Mouse (Mus musculus) stomach, postnatal 0 days (tissue): ENCODE measurements at regions not wholly inside any gene's neighbourhood (a gene's known extent, or its start where the extent isn't known, plus 50 kb on each side); places are given as distances from the start of the nearest gene placed in this dataset.

Source experiments
- ATAC-seq: fragments of 200-750 bp; cut with Nextera tagmentation; 2 replicates; pipeline ENCODE4 v1.8.0; 2017; ENCODE audit not compliant: low FRiP score, low TSS enrichment
- DNase-seq: peaks from one replicate; pipeline ENCODE4 v3.0.0-alpha.2; 2016; ENCODE audit warnings: low spot score
- H3K27ac ChIP-seq: fragments of 300-500 bp; sonication (generic); replicated peaks from 2 replicates; pipeline ENCODE4 v1.5.1; 2014; ENCODE audit warnings: mild to moderate bottlenecking, control low read depth
- H3K27me3 ChIP-seq: fragments of 300-500 bp; sonication (generic); 2 replicates; pipeline ENCODE4 v1.6.1; 2014; ENCODE audit warnings: low read length; ENCODE audit not compliant: control insufficient read depth, insufficient read depth
- H3K36me3 ChIP-seq: fragments of 300-500 bp; sonication (generic); 2 replicates; pipeline ENCODE4 v1.6.1; 2014; ENCODE audit warnings: low read length, mixed read lengths; ENCODE audit not compliant: control insufficient read depth, insufficient read depth
- H3K4me1 ChIP-seq: fragments of 300-500 bp; sonication (generic); replicated peaks from 2 replicates; pipeline ENCODE4 v1.6.1; 2014; ENCODE audit warnings: antibody characterized with exemption; ENCODE audit not compliant: control insufficient read depth, insufficient read depth
- H3K4me2 ChIP-seq: fragments of 300-500 bp; sonication (generic); replicated peaks from 2 replicates; pipeline ENCODE4 v1.6.1; 2014; ENCODE audit warnings: low read depth, mild to moderate bottlenecking, control low read depth, moderate library complexity
- H3K4me3 ChIP-seq: fragments of 300-500 bp; sonication (generic); 2 replicates; pipeline ENCODE4 v1.5.1; 2014; ENCODE audit warnings: low read depth, low read length, control low read depth
- H3K9ac ChIP-seq: fragments of 300-500 bp; sonication (generic); 2 replicates; pipeline ENCODE4 v1.6.1; 2014; ENCODE audit warnings: mild to moderate bottlenecking, low read length, control low read depth, mixed read lengths
- H3K9me3 ChIP-seq: fragments of 300-500 bp; sonication (generic); 2 replicates; pipeline ENCODE4 v1.6.1; 2016; ENCODE audit warnings: low read length; ENCODE audit not compliant: control insufficient read depth
- CTCF ChIP-seq: IDR thresholded peaks from 2 replicates; pipeline ENCODE4 v1.5.1; 2016; ENCODE audit warnings: antibody characterized with exemption, low read depth, mild to moderate bottlenecking, moderate library complexity
- EP300 ChIP-seq: optimal IDR thresholded peaks from 2 replicates; pipeline ENCODE3; 2016; ENCODE audit warnings: antibody characterized with exemption
- WGBS: fragments of 180-500 bp; shearing (Covaris S2); extraction: QIAGEN DNeasy Blood & Tissue Kit; methylation state at CpG from one replicate; pipeline ENCODE4 v1.1.7; 2014; 5-methylcytosine and 5-hydroxymethylcytosine counted together

DNA sequence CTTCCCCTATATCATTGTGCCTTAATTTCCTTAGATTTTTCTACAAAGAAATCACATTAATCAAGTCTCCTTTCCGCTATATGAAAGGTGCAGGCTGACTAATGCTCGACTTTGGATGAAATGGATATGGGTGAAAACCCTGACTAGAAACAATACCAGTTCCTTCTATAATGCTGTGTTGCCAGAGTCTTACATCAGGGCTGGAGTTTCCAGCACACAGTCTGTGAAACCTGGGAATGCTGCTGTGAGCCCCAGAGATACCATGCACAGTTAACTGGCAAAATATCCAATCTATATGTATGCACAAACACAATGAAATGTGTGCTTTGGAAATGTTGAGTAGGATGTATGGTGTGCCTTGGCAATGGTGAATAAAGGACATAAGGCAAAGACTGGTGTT lies 75.5 kb downstream of the Mterf1b start:
- Histone ChIP-seq H3K27ac (no peak overlapping the region), H3K36me3 (no peaks in the 10 kb centered on the region), H3K4me3 (no peak overlapping the region), H3K27me3 (no peaks in the 10 kb centered on the region), H3K4me1 (no peaks in the 10 kb centered on the region), H3K4me2 (no peak overlapping the region), H3K9me3 (no peaks in the 10 kb centered on the region), H3K9ac (no peak overlapping the region)
- 66% methylated on average over 2 of the region's 2 CpGs for WGBS
- DNase-seq (no peak), ATAC-seq (no peak)
- TF ChIP-seq EP300 (no peak), CTCF (no peak)

DNA sequence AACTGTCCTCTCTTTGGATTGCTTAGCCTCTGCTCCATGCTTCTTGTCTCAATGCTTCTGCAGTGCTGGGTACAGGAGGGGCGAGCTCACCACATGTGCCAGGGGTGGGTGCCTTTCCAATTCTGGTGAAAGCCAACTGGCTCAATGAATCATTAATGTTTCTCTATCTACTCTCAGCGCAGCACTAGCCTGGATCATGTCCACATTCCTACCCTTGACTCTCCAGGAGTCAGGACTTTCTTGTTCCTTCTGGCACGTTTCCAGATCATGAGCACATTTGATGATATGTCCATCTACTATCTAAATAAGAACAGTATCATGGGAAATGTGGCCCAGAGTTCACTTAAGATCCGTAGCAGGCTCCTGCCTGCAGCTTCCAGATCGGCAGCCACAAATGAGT lies 80.8 kb downstream of the Mterf1b start:
- H3K4me2 ChIP-seq = no peak overlapping the region
- DNase-seq (peak; percentile 18), ATAC-seq (peak; percentile 57; the same call in 1 of the 2 replicates)
- H3K9ac ChIP-seq = no peak overlapping the region
- H3K4me3 ChIP-seq = no peak overlapping the region
- 0 out of 2 replicates have a peak, but pooled peaks cover 2% of the 10 kb centered on the region for H3K4me1 ChIP-seq
- TF ChIP-seq CTCF = no peak
- TF ChIP-seq EP300 = no peak
- no peaks in the 10 kb centered on the region for H3K27me3 ChIP-seq
- H3K9me3 ChIP-seq = no peaks in the 10 kb centered on the region
- H3K36me3 ChIP-seq = no peaks in the 10 kb centered on the region
- 43% methylated on average over 5 of the region's 5 CpGs for WGBS
- no peak overlapping the region for H3K27ac ChIP-seq

DNA sequence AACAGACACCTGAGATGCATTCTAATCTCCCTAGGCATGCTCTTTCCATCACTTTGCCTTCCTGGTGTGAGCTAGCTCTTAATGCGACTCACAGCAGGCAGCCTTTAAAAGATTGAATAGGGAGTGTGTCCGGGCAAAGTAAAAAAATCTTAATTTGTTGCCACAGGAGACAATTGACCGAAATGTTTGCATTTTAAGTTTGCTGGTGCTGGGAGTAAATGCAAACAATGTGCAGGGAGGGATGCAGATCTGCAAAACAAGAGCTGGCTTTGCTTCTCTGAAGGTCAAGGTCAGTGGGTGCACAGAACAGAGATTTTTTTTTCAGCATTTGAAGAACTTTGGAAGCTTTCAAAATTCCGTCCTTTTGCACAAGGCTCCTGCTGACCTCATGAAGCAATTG lies 111.4 kb downstream of the Mterf1b start:
- TF ChIP-seq EP300 (no peak), CTCF (no peak)
- ATAC-seq (no peak), DNase-seq (no peak)
- WGBS = 39% methylated on average over 4 of the region's 4 CpGs
- no peaks in the 10 kb centered on the region for H3K27me3 ChIP-seq
- no peak overlapping the region for H3K27ac ChIP-seq
- no peaks in the 10 kb centered on the region for H3K36me3 ChIP-seq
- no peak overlapping the region for H3K9ac ChIP-seq
- H3K4me2 ChIP-seq = no peak overlapping the region
- no peak overlapping the region for H3K4me3 ChIP-seq
- H3K4me1 ChIP-seq = no peaks in the 10 kb centered on the region
- H3K9me3 ChIP-seq = no peaks in the 10 kb centered on the region

DNA sequence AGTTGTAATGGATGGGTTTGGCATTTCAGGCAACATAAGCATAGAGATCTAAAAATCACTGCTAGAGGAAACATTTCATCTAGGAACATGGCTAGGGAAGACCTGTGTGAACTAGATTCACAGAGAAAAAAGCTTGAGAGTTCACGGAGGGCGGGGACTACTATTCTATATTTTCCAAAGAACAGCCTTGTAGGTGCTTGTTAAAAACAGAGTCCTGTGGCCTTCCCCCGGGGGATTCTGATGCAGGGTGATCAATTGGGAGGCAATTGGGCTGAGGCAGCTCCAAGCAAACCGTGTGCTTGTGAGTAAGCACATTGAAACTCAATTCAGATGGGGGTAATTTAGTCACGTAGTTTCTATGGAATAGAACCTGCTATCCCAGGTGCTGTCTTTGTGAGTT lies 112.0 kb downstream of the Mterf1b start:
- Histone ChIP-seq H3K36me3 (no peaks in the 10 kb centered on the region), H3K27ac (no peak overlapping the region), H3K4me2 (no peak overlapping the region), H3K9me3 (no peaks in the 10 kb centered on the region), H3K27me3 (no peaks in the 10 kb centered on the region), H3K9ac (no peak overlapping the region), H3K4me1 (no peaks in the 10 kb centered on the region), H3K4me3 (no peak overlapping the region)
- no peak for TF ChIP-seq CTCF
- no peak for TF ChIP-seq EP300
- DNase-seq (no peak), ATAC-seq (no peak)
- 64% methylated on average over 5 of the region's 5 CpGs for WGBS

DNA sequence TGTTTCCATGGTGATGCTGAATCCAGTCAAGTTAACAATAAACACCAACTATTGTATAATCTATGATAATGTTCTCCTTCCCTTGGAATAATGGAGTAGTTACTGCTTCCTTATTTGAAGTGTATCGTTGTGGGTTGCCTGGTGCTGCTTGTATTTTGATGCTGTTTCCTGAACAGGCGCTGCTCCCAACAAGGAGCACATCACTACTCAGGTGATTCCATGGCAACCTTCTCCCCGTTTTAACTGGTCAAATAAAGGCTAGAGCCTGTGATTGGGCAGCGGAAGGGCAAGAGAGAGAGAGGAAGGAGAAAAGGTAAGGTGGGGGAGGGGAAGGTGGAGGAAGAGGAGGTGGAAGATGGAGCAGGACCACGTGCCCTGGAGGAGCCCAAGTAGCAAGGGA lies 116.3 kb downstream of the Mterf1b start:
- H3K4me2 ChIP-seq = no peak overlapping the region
- no peaks in the 10 kb centered on the region for H3K9me3 ChIP-seq
- no peak for TF ChIP-seq CTCF
- TF ChIP-seq EP300 = no peak
- no peaks in the 10 kb centered on the region for H3K4me1 ChIP-seq
- H3K27ac ChIP-seq = no peak overlapping the region
- no peak overlapping the region for H3K4me3 ChIP-seq
- WGBS = 72% methylated on average over 5 of the region's 5 CpGs
- no peak overlapping the region for H3K9ac ChIP-seq
- DNase-seq (no peak), ATAC-seq (no peak)
- H3K27me3 ChIP-seq = no peaks in the 10 kb centered on the region
- no peaks in the 10 kb centered on the region for H3K36me3 ChIP-seq

DNA sequence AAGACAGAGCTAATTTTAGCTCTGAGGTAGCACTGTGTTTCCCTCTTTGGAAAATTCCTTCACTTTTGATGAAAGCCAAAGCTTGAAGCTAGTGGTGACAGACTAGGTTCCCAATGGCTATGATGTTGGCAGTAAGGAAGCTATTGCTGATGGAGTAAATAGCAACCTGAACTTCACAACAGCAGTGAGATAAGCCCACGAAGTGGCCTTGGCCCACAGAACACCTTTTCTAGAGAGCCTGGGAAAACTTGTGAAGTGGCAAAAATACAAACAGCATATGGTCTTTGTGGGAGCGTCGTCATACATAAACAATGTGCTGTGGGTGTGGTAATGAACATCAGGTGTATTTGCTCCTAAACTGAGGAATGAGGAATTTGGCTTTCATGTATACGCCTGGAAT lies 119.0 kb downstream of the Mterf1b start:
- H3K4me3 ChIP-seq = no peak overlapping the region
- TF ChIP-seq EP300 = no peak
- TF ChIP-seq CTCF = no peak
- no peak overlapping the region for H3K4me2 ChIP-seq
- ATAC-seq = no peak
- H3K9ac ChIP-seq = no peak overlapping the region
- H3K36me3 ChIP-seq = no peaks in the 10 kb centered on the region
- no peaks in the 10 kb centered on the region for H3K4me1 ChIP-seq
- no peaks in the 10 kb centered on the region for H3K27me3 ChIP-seq
- no peak for DNase-seq
- WGBS = 56% methylated on average over 4 of the region's 4 CpGs
- H3K27ac ChIP-seq = 0 out of 2 replicates have a peak overlapping the region, but pooled peaks have one; percentile 24
- no peaks in the 10 kb centered on the region for H3K9me3 ChIP-seq
